Mouse (Mus musculus): ENCODE results near the gene Inf2.

The Inf2 gene

DNA sequence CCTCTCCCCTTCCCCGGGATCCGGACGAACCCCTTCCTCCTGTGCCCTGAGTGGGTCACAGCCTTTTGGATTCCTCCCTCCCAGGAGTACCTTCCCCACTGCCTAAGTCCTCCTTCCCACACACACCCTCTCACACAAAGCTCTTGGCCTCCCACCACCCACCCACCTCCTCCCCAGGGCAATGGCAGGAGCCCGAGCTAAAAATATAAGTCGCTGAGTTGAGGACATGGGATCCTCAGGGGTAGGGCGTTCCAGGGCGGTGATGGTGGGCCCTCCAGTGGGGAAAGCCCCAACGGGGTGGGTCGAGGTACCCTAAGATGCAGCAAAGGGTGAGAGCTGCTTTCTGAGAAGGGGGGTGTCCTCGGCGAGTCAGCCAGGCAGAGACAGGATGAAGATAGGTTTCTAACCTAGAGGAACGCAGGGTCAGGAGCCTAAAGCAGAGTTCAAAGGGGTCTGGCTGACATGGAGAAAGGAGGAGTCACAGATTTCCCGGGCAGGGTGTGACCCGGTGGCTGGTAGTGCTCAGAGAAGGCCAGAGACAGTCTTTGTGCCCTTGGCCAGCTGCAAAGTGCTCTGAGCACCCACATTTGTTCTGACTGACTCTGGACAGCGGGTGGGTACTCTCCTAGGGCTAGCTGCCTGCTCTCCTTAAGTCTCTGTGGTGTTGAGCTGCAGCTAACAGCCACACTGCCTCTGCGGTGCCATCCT lies 31.9 kb downstream of the Inf2 start:
- in situ Hi-C loops (cut with MboI; ENCODE audit: low sequenced_read_pairs): no loop called here

DNA sequence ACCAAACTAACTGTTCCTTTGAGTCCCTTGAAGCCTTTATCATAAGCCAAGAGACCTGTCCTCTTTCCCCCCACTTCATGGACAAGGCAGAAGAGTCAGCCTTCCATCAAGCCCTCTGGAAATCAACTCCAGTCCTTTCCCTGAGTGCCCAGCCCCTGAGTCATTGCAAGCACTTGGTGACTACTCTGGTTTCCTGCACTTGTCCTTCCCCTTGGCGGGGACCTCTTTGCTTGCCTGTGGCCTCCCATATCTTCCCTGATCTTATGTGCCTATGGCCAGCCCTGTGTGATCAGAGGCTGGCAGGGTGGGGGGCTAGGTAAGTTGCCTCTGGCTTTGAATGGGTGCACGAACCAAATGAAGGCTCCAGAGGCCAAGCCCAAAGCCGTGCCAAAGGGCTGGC lies 33.3 kb downstream of the Inf2 start:
- in situ Hi-C loops (cut with MboI; ENCODE audit: low sequenced_read_pairs): no loop called here

DNA sequence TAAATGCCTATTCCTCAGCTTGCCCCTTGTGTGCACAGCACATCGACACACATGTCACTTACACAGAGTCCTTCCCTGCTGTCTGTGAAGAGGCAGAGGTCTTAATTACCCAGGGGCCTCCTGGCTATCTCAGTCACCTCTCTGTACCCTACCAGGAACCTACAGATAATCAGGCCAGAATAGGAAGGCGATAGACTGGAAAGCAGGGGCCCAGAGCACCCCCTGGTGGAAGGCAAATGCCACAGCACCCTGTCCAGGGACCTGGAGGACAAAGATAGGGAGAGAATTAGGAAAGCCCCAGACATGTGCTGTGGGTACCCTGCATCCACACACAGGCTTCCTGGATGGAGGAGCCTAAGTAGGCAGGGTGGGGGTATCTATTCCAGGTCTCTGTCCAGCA lies 35.2 kb downstream of the Inf2 start:
- in situ Hi-C loops (cut with MboI; ENCODE audit: low sequenced_read_pairs): no loop called here

DNA sequence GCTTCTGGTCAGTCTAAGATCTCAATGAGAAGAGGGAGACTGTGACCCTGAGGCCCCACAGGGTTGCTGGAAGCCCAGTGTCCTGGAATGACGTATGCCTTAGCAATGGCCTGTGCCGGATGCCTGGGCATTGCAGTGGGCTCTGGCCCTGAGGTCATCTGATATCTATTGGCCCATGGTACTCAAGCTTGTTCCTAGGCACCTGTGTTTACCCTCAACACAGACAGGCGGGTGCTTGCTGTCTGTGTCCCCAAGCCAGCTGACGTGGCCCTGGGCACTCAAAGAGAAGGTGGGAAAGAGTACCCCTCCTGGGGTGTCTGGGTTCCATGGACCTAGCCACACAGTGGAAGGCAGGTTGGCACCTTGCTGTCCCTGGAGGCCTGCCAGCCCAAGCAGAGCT lies 37.1 kb downstream of the Inf2 start:
- in situ Hi-C loops (cut with MboI; ENCODE audit: low sequenced_read_pairs): no loop called here

DNA sequence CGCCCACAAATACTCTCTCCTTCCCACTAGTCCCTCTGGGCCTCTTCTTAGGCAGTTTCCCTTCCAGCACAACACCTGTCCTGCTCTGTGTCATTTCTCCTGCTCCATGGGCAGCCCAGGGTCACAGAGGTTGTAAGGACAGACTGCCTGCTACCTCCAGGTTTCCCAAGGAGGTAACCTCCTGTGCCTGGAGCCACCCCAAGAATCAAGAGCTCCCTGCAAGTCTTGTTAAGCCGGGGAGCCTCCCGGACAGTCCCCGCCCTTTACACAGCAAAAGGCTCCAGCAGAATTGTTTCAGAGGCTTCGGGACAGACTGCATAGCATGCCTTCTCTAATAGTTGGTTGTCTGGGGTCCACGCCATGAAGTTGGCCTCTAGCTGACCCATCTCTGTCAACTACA lies 37.9 kb downstream of the Inf2 start:
- in situ Hi-C loops (cut with MboI; ENCODE audit: low sequenced_read_pairs): no loop called here

DNA sequence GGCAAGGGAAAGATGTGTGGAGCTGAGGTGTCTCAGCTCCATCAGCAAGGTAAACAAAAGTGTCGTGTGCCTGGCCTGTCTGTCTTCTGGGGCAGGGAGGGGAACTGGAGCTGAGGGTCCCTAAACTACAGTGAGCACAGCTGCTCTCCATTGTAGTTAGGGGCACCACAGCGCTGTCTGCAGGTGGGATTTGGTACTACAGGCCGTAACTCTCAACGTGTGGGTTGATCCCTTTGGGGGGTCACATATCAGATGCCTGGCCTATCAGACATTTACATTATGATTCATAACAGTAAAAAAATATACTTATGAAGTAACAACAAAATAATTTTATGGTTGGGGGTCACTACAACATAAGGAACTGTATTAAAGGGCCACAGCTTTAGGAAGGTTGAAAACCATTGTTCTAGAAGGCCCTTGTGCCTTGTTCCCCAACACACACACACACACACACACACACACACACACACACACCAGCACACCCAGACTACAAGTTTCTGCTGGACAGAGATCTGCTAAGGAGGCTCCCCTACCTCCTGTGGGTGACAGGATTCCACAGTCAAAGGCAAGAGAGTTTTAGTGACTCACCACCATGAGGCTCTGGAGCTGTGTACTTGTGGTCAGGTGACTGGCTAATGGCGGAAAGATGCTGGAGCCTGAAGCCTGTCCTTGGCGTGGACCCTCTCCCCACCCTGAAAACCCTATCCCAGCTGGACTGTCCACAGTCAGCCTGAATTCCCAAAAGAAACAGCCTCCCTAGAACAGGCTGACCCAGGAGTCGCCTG lies 38.7 kb downstream of the Inf2 start:
- in situ Hi-C loops (cut with MboI; ENCODE audit: low sequenced_read_pairs): no loop called here

DNA sequence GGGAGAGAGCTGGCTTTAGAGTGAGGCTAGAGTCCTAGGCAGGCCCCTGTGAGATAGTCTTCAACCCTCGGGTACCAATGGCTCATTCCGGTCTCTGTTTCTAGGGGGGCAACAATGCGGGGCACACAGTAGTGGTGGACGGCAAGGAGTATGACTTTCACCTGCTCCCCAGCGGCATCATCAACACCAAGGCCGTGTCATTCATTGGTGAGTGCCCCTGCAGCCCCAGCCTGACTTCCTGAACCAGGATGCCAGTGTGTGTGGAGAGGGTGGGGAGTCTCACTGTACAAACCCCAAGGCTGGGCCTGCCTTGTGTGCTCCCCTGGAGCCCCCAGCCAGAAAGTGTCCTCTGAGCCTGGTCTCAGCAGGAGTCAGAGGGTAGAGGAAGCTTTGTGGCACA lies 39.6 kb downstream of the Inf2 start:
- in situ Hi-C loops (cut with MboI; ENCODE audit: low sequenced_read_pairs): no loop called here

DNA sequence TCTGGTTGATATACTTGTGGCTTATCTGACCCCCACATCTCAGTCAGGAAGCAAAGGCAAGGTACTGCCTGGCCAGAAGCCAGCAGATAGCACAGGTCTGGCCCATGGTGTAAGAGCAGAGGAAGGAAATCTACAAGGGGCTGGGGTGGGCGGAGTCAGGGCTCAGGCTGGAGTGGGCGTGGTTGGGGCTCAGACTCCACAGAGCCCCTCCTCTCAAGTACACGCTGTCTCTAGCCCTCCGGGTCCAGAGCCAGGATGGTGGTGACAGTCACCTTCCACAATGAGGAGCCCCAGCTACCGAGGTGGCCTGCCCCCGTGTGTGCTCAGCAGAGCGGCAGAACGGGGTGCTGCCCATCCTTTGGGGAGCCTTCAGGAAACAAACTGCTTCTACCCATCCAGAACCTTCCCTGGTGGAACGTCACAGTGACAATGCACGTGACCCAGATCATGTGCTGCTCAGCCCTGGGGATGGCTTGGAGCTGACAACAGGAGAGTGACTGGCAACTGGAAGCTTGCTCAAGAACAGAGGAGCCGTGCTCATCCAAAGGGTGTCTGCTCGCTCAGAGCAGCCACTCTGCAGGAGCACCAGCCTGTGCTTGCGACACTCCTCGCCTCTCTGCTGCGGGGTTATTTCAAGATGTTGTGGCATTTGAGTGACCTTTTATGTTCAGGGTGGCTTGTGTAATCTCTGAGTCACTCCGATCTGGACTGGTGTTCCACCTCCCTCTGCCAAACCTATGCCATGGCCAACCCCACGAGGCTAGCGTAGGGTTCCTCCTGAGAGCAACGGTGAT lies 40.5 kb downstream of the Inf2 start:
- in situ Hi-C loops (cut with MboI; ENCODE audit: low sequenced_read_pairs): no loop called here

DNA sequence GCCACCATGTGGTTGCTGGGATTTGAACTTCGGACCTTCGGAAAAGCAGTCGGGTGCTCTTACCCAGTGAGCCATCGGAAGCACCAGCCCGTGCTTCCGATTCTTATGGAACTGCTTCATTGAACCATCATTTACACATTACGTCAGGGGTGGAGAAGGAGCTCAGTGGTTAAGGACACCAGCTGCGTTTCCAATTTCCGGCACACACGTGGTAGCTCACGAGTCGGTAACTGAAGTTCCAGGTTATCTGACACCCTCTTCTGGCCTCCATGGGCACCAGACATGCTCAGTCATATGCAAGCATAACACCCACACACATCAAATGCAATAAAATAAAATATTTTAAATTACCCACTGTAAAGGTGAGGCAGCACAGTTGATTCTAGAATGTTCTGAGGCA lies 41.4 kb downstream of the Inf2 start:
- in situ Hi-C loops (cut with MboI; ENCODE audit: low sequenced_read_pairs): no loop called here

DNA sequence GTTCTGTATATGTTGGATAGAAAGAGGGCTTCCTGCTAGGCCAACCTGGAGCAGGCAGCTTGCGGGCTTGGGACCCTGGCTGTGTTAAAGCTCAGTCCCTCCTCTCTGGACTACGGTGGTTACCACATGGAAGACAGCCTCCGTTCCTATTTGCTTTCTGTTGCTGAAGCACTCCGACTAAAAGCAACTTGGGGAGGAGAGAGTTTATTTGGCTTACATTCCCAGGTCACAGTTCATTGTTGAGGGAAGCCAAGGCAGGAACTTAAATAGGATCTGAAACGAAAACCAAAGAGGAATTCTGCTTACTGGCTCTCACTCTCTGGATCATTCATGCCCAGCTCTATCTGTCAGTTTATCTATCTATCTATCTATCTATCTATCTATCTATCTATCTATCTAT lies 42.2 kb downstream of the Inf2 start:
- in situ Hi-C loops (cut with MboI; ENCODE audit: low sequenced_read_pairs): no loop called here

DNA sequence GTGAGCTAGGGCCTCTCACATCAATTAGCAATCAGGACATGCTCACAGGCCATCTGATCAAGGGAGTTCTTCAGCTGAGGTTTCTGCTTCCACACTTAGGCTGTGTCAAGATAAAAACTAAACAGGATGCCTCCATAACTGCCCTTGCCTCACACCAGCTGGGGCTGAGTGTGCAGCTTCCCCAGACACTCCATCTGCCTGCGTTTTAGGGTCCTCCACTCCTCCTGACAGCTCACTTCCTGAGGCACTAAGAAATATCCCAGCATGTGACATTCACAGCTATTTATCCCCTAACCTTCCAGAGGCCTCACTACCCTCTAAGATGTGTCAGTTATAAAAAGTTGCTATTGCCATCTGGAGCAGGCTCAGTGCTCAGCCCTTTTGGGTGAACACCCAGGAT lies 42.9 kb downstream of the Inf2 start:
- in situ Hi-C loops (cut with MboI; ENCODE audit: low sequenced_read_pairs): no loop called here

DNA sequence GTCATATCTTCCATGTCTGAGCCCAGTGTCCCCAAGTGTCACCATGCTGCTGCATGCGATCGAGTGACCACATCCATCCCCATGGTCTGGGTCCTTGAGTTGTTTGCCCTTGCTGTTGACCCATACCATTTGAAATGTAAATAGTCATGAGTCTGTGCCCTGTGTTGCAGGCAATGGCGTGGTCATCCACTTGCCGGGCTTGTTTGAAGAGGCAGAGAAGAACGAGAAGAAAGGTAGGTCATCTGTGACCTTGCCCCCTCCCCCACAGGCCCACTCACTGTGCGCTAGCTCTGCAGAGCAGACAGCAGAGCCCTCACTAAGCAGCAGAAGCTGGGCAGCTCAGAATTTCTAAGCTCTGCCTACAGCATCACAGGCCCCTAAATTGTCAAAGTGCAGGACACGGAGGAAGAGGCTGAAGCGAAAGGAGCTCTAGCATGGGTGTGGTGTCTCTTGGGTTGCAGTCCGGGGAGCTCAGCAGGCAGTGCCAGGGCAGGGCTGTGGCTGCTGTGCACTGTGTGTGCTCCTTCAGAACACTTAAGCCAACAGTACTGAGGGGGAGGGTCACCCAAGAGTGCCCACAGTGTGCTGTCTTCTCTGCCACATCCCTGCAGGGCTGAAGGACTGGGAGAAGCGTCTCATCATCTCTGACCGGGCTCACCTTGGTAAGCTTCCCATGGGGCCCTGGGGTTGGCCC lies 43.6 kb downstream of the Inf2 start:
- in situ Hi-C loops (cut with MboI; ENCODE audit: low sequenced_read_pairs): no loop called here

DNA sequence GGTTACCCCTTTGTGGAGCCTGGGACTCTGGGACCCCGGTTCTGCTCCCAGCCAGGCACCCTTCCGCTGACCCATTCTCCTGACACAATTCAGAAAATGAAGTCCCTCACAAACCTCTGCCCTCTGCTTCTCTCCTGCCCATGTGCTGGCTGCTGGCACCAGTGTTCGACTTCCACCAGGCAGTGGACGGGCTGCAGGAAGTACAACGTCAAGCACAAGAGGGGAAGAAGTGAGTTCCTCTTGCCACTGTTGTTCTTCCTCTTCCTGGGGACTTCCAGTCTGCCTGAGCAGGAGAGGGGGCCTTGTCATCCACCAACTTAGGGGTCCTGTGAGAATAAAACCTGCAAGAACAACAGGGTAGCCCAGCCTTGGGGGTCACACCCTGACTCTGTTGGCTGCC lies 44.3 kb downstream of the Inf2 start:
- in situ Hi-C loops (cut with MboI; ENCODE audit: low sequenced_read_pairs): no loop called here

DNA sequence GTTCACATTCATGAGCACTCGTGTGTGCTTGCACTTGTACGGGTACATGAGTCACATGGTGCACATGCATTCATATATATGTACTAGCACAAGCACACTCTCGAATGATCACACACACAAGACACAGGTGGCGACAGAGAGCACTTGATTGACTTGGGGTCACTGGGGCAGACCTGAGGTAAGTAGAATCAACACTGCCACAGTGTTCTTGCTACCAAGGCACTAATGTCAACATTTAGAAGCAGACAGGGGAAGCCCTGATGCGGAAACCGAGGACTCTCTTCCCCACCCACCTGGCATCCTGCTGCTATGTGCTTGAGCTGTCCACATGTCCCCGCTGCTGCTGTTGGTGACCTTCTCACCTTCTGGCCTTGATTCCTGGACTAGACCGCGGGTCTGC lies 45.1 kb downstream of the Inf2 start:
- in situ Hi-C loops (cut with MboI; ENCODE audit: low sequenced_read_pairs): no loop called here

DNA sequence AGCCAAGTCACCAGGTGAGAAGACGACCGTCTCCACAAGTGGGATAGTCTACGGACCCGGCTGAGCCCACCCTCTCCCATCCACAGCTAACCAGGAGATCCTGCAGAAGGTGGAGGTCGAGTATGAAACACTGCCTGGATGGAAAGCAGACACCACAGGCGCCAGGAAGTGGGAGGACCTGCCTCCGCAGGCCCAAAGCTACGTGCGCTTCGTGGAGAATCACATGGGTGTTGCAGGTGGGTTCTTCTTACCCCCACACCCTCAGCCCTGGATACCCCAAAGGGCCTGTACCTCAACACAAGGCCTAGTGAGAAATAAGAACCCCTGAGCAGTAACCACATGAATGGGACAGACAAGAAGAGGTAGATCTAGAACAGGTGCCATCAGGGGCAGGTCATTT lies 50.9 kb downstream of the Inf2 start:
- in situ Hi-C loops (cut with MboI; ENCODE audit: low sequenced_read_pairs): no loop called here

DNA sequence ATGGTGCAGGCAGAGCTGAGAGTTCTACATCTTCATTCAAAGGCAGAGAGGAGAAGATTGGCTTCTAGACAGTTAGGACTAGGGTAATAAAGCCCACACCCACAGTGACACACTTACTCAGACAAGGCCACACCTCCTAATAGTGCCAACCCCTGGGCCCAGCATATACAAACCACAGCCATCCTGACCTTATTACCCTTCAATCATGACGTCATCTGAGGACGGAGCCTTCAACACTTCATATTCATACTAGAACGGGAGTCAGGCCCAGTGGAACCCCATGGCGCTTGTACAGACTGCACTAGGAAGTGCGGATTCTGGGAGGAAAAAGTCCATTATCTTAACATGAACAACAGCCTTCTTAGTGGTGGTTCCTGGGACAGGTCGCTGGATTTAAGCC lies 54.5 kb downstream of the Inf2 start:
- in situ Hi-C loops (cut with MboI; ENCODE audit: low sequenced_read_pairs): no loop called here

DNA sequence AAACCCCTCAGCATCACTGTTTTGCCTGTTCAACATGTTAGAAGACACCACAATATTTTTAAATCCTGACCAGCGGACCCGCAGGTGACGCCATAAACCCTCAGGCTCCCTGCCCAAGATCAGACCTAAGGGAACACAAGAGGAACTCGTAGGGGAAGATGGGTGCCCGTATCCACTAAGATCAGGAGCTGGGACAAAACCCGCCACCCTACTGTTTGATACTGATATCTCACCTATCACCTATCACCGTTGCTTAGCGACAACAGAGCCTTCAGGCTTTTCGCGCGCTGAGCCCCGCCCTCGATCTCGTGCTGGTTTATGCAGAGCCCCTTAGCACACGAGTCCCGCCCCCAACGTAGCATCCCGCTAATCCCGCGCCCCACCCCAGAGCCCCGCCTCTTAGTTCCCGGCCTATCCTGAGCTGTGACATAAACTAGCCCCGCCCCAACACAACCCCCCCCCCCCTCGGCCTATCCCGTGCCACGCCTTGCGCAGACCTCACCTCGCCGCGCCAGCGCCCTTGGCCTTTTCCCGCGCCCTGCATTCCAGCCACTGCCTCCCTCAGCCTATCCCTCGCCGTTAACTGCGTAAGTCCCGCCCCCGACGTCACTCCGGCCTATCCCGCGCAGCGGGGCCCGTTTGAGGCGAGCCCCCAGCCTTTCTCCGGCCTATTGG lies 55.7 kb downstream of the Inf2 start, which contains the start of gene Siva1:
Gene Siva1 (plus strand): TSS at position 500 of the 675 bp plus-strand sequence.
- in situ Hi-C loops (cut with MboI; ENCODE audit: low sequenced_read_pairs): no loop called here

DNA sequence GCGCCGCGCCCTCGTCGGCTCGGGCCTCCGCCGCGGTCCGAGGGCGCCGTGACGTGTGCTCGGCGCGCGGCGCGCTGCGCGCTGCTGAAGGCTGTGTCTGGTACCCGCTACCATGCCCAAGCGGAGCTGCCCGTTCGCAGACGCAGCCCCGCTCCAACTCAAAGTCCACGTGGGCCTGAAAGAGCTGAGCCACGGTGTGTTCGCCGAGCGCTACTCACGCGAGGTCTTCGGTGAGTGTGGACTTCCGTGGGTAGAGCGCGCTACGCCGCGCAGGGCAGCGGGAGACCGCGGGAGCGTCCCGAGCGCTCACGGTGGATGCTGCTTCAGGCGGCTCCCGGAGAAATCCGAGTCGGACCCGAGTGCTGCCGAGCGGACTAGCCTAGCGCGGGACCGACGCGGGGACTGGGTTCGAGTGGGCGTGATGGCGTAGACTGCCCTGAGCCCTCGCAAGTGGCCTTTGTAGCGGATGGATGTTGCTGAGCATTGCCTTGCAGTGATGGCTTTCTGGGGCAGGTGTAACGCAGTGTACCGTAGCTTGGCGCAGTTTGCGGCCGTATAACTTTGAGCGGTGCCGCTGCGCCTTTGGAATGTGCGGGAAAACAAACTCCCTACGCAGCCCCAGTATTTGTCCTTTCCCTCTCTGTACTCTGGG lies 56.4 kb downstream of the Inf2 start:
- in situ Hi-C loops (cut with MboI; ENCODE audit: low sequenced_read_pairs): no loop called here

DNA sequence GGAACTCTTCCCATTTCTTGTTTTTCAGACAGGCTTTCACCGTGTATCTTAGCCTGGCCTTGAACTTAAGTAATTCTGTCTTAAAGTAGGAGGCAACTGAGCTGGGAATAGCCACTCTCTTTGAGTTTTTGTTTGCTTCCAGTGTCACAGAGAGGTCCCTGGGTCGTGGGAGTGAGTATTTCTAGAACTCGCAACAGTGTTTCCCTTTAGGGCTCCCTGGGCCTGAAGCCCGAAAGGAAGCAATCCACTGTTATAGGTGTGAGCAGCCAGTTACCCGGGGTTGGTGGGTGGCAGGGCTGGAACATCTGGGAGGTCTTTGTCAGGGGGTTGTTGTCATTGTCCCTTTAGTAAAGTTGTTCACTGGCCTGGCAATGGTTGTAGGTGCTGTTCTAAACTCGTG lies 57.6 kb downstream of the Inf2 start:
- in situ Hi-C loops (cut with MboI; ENCODE audit: low sequenced_read_pairs): no loop called here

DNA sequence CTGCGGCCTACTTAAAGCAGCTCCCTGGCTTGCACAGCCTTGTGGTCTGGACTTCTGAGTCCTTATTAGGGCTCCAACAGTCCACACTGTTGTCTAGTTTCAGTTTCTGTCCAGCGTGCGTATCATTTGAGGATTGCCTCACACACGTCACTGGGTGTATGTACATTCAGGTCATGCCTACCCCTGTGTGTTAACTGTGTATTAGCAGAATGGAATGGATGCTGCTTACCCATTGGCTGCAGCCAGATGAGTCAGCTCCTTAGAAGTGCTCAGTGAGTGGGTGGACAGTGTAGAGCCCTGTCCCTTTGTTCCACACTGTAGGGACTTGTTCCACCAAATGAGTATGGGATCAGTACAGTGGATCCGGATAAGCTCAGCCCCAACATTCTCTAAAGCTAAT lies 59.5 kb downstream of the Inf2 start:
- in situ Hi-C loops (cut with MboI; ENCODE audit: low sequenced_read_pairs): no loop called here

Data from CH12F3 (cell line).